14 mouse cellular contexts compared by ENCODE assay signal in the genomic region with DNA sequence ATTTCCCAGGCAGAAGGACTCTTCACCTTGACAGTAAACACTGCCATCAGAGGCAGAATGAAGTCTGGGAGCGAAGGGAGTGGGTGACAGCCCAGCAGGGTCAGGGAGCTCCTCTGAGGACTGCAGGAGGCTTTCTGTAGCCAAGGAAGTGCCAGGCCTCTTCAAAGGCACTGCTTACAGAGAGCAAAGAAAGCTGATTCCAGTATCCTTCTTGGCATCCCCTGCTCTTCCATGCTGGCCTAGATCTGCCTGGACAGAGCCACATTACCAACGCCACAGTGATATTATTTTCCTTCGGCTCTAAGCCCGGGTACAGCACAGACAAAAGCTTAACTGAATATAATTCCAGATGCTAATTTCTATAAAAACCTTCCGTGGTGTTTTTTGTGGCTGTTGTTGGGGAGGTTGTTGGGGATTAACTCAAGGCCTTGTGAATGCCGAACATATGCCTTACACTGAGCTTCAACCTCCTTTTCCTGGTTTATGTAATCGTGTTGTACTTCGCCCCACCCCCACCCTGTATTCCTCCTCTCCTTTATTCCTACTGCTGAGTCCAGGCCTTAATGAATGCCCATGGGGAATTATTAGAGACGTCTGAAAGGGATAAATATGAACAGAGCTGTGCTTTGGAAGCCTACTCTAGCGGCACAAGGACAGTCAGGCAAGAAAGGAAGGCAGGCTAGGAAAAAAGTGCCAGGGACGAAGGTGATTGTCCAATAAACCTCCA. TPM values are rescaled to one million over a fixed set of nuclear protein-coding genes. Genes with fewer than 3 reads are reported as not detected.
DNase-seq lines count a peak whose midpoint lies in the region; ATAC-seq and TF ChIP-seq lines count a peak whose summit lies in the region.
"Had no signal": no experiment of that assay in that cellular context is flagged by ENCODE, and none has a peak within 500 bp of the region (broad histone marks: within the 10 kb centered on the region; RNA-seq: fewer than 3 reads in every experiment).

No protein-coding gene starts in this region.

- no peak overlapping the region for H3K4me3 ChIP-seq in midbrain, embryonic 13.5 days (replicated peaks)
- H3K4me3 ChIP-seq in heart, embryonic 11.5 days (ENCODE audit: low read depth, low read length), result no peak overlapping the region
- H3K4me3 ChIP-seq: limb, embryonic 12.5 days; megakaryocyte, embryonic 14.5 days had no signal

- peaks cover 11% of the 10 kb centered on the region for H3K4me1 ChIP-seq in midbrain, embryonic 13.5 days (replicated peaks)
- H3K4me1 ChIP-seq in heart, embryonic 11.5 days (ENCODE audit: control insufficient read depth, insufficient read depth, low read length), result no peaks in the 10 kb centered on the region
- H3K4me1 ChIP-seq: megakaryocyte, embryonic 14.5 days had no signal

- 52% methylated on average over 11 of the region's 11 CpGs for WGBS in midbrain, embryonic 13.5 days
- 82% methylated on average over 11 of the region's 11 CpGs for WGBS in heart, embryonic 11.5 days (ENCODE audit: insufficient replicate concordance)

- no peak for TF ChIP-seq CTCF in brain, embryonic 14.5 days (IDR thresholded peaks at IDR 0.05; ENCODE audit: borderline replicate concordance, extremely low read depth, insufficient read depth, insufficient read length)

- peak; percentile 81 for DNase-seq in heart, adult 11 months
- no peak for DNase-seq in heart, postnatal 36 days
- DNase-seq in brain, embryonic 14.5 days (ENCODE audit: low read depth), result peak; percentile 72
- peak; percentile 15 for DNase-seq in gastrocnemius, postnatal 25 days
- DNase-seq in kidney, postnatal 10 days, result no peak
- no peak for DNase-seq in frontal cortex, postnatal 36 days (ENCODE audit: low spot score in 2 of 2)
- DNase-seq: cerebellum, adult 11-12 months; kidney, postnatal 36 days; right cerebral cortex, adult 18-20 months; thymus, adult 2 months had no signal

- no peaks in the 10 kb centered on the region for H3K9me3 ChIP-seq in midbrain, embryonic 13.5 days
- H3K9me3 ChIP-seq in heart, embryonic 11.5 days (replicated peaks; ENCODE audit: control insufficient read depth, low read length), result no peaks in the 10 kb centered on the region
- H3K9me3 ChIP-seq: limb, embryonic 12.5 days; megakaryocyte, embryonic 14.5 days had no signal

- no peak for TF ChIP-seq POLR2A in brain, embryonic 14.5 days (IDR thresholded peaks at IDR 0.05; ENCODE audit: borderline replicate concordance, extremely low read depth, insufficient read depth, insufficient read length, poor library complexity, severe bottlenecking)

- peaks cover 12% of the 10 kb centered on the region for H3K36me3 ChIP-seq in midbrain, embryonic 13.5 days
- H3K36me3 ChIP-seq in heart, embryonic 11.5 days (ENCODE audit: control insufficient read depth, insufficient read depth, low read length), result peaks cover 2% of the 10 kb centered on the region; the same call in 1 of the 2 replicates
- H3K36me3 ChIP-seq: limb, embryonic 12.5 days had no signal

- no peak overlapping the region for H3K4me2 ChIP-seq in midbrain, embryonic 13.5 days (replicated peaks)
- no peak overlapping the region for H3K4me2 ChIP-seq in heart, embryonic 11.5 days
- H3K4me2 ChIP-seq: limb, embryonic 12.5 days had no signal

- no peaks in the 10 kb centered on the region for H3K27me3 ChIP-seq in midbrain, embryonic 13.5 days
- H3K27me3 ChIP-seq in heart, embryonic 11.5 days (ENCODE audit: control insufficient read depth, insufficient read depth, low read length), result no peaks in the 10 kb centered on the region
- H3K27me3 ChIP-seq: limb, embryonic 12.5 days; megakaryocyte, embryonic 14.5 days had no signal

- ATAC-seq in midbrain, embryonic 13.5 days, result peak; percentile 73
- no peak for ATAC-seq in heart, embryonic 11.5 days (replicated peaks; ENCODE audit: insufficient number of reproducible peaks, low FRiP score, low TSS enrichment)

- peak overlapping the region; percentile 83 for H3K27ac ChIP-seq in midbrain, embryonic 13.5 days
- H3K27ac ChIP-seq in heart, embryonic 11.5 days (ENCODE audit: low read depth, low read length), result no peak overlapping the region
- H3K27ac ChIP-seq: limb, embryonic 12.5 days had no signal

- H3K9ac ChIP-seq in midbrain, embryonic 13.5 days (replicated peaks), result 0 out of 2 replicates have a peak overlapping the region, but pooled peaks have one; percentile 25
- no peak overlapping the region for H3K9ac ChIP-seq in heart, embryonic 11.5 days (ENCODE audit: low read depth, low read length)
- H3K9ac ChIP-seq: limb, embryonic 12.5 days had no signal

- intact Hi-C loops in heart, postnatal 36 days (cut with DNase I), result no loop called here

RNA-seq across cellular contexts. Expression of a gene that starts 25.2 kb away (rescaled TPM):
- 10 to 100 TPM; 17.1 to 17.4 TPM for total RNA-seq in heart, postnatal 36 days (2021)
- 14.1 and 15.3 TPM in 2 replicates for polyA plus RNA-seq in brain, embryonic 14.5 days (2012; rRNA removed)
- total RNA-seq in gastrocnemius, postnatal 25 days (2021), result 10 to 100 TPM in 1 of 2 experiments, 1 to 10 TPM in 1; 8.1 to 13.0 TPM
- 16.7 and 19.7 TPM in 2 replicates for polyA plus RNA-seq in midbrain, embryonic 13.5 days (2015; fragmentation: Nextera tagmentation; extraction: Ambion mirVana)
- 24.4 and 27.0 TPM in 2 replicates for polyA plus RNA-seq in heart, embryonic 11.5 days (2014; fragmentation: Nextera tagmentation; extraction: Ambion mirVana)

RNA-seq across cellular contexts. Expression of a gene that starts 45.2 kb away (rescaled TPM):
- total RNA-seq in heart, postnatal 36 days (2021), result 10 to 100 TPM; 65.6 to 68.0 TPM
- 137 and 166 TPM in 2 replicates for polyA plus RNA-seq in brain, embryonic 14.5 days (2012; rRNA removed)
- total RNA-seq in gastrocnemius, postnatal 25 days (2021), result 10 to 100 TPM; 52.0 to 52.7 TPM
- 197 and 199 TPM in 2 replicates for polyA plus RNA-seq in midbrain, embryonic 13.5 days (2015; fragmentation: Nextera tagmentation; extraction: Ambion mirVana)
- 115 and 128 TPM in 2 replicates for polyA plus RNA-seq in heart, embryonic 11.5 days (2014; fragmentation: Nextera tagmentation; extraction: Ambion mirVana)

RNA-seq across cellular contexts. Expression of a gene that starts 46.1 kb away (rescaled TPM):
- total RNA-seq in heart, postnatal 36 days (2021), result 10 to 100 TPM; 66.3 to 73.0 TPM
- 36.9 and 41.1 TPM in 2 replicates for polyA plus RNA-seq in brain, embryonic 14.5 days (2012; rRNA removed)
- 10 to 100 TPM; 57.9 to 58.4 TPM for total RNA-seq in gastrocnemius, postnatal 25 days (2021)
- 80.9 and 89.0 TPM in 2 replicates for polyA plus RNA-seq in midbrain, embryonic 13.5 days (2015; fragmentation: Nextera tagmentation; extraction: Ambion mirVana)
- 76.9 and 77.3 TPM in 2 replicates for polyA plus RNA-seq in heart, embryonic 11.5 days (2014; fragmentation: Nextera tagmentation; extraction: Ambion mirVana)

RNA-seq across cellular contexts. Expression of a gene that starts 47.3 kb away (rescaled TPM):
- not detected for total RNA-seq in heart, postnatal 36 days (2021)
- 4.6 and 7.0 TPM in 2 replicates for polyA plus RNA-seq in brain, embryonic 14.5 days (2012; rRNA removed)
- total RNA-seq in gastrocnemius, postnatal 25 days (2021), result not detected
- 1.2 and 3.2 TPM in 2 replicates for polyA plus RNA-seq in midbrain, embryonic 13.5 days (2015; fragmentation: Nextera tagmentation; extraction: Ambion mirVana)
- 0.19 and 0.21 TPM in 2 replicates for polyA plus RNA-seq in heart, embryonic 11.5 days (2014; fragmentation: Nextera tagmentation; extraction: Ambion mirVana)

Comparison
In these comparisons a context has a peak if more than half of its experiments do, and no peak if none do; other contexts are left out.
1. DNase-seq: peak in heart, adult 11 months (single experiment), brain, embryonic 14.5 days (single experiment) and gastrocnemius, postnatal 25 days (single experiment); none in heart, postnatal 36 days (0 of 2), kidney, postnatal 10 days (single experiment) and frontal cortex, postnatal 36 days (0 of 2).